Mouse (Mus musculus): ENCODE data around the gene Eif1.
"Not testable (repeated sequence)": the region's sequence is repeated elsewhere in the genome, so short reads cannot be mapped to it uniquely, and the experiment has no call there.

Eif1 gene

DNA sequence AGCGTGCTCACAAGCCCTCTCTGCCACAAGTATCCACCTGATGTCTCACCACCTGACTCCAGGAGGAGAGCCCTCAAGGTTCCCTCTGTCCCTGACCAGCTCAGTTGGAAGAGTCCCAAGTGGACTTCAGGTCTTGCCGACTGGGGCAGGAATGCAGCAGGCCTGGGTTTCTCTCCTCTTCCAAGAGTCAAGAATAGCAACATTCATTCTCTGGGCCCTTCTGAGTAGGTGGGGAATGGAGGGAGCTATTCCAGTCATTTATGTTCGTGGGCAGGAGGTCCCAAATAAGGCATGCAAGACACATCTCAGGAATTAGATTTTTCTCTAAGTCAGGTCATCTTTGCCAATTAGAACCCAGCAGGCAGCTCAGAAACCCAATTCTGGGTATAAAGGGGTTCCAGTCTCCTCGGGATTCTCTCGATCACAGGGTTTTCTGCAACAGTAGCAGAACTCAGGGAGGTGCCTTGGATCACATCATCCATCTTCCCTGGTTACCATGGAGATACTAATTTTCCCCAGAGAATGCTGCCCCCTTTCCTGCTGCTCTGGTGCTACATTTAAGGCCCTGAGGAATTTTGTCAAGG is 7.5 kb upstream of the Eif1 start:
- DNase-seq (ENCODE audit: low read depth, low spot score), result no peak

DNA sequence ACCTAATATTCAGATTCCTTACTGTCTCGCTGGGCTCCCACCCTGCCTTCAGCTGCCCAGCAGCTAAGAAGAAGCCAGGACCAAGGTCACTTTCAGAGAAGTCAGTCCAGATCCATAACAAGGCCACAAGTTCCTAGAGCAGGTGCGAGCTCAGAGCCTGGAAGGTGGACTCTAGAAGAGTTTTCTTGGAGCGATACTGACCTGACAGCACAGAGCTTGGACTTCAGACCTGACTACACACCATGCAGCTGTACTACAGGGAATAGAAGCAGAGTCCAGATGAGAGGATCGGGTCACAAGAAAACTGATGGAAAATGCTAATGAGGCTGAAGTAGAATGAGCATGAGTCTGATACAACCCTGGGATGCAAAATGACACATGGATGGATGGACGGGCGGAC is 6.3 kb upstream of the Eif1 start:
- no peak for DNase-seq (ENCODE audit: low read depth, low spot score)

DNA sequence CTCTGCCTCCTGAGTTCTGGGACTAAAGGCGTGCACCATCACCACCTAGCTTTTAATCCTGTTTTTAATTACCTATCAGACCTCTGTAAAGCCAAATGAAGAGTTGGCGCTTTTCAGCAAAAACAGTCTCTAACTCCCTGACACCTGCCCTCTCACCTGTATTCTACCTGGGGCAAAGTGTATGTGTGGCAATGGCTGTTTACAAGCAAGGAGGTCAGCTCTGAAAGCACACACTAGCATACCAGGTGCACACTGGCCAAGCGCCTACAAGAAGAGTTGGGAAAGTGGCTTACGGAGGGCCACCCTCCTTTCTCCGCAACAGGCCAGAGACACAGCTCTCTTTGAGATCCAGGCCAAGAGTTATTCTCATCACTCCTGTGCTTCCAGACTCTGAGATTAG is 4.2 kb upstream of the Eif1 start:
- DNase-seq (ENCODE audit: low read depth, low spot score), result no peak

DNA sequence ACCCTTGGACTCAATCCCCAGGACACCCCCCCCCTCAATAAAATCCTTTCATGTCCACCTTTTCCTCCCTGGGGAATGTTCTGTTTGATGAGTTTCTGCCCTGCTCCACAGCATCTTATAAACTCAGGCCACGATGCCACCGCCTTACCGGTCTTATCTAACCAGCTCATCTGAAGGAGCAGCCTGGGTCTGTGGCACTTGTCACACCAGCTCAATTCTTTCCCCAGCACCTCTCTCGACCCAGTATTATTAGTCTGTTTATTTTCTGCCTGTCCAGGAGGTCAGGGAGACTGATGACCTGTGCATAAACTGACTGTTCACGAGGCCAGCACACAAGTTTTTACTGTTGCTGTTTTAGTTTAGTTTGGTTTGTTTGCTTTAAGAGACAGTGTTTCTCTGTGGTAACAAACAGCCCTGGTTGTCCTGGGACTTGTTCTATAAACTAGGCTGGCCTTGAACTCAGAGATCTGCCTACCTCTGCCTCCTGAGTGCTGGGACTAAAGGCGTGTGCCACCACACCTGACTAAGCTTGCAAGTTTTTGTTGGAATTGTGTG is 1.8 kb upstream of the Eif1 start:
- no peak for DNase-seq (ENCODE audit: low read depth, low spot score)

DNA sequence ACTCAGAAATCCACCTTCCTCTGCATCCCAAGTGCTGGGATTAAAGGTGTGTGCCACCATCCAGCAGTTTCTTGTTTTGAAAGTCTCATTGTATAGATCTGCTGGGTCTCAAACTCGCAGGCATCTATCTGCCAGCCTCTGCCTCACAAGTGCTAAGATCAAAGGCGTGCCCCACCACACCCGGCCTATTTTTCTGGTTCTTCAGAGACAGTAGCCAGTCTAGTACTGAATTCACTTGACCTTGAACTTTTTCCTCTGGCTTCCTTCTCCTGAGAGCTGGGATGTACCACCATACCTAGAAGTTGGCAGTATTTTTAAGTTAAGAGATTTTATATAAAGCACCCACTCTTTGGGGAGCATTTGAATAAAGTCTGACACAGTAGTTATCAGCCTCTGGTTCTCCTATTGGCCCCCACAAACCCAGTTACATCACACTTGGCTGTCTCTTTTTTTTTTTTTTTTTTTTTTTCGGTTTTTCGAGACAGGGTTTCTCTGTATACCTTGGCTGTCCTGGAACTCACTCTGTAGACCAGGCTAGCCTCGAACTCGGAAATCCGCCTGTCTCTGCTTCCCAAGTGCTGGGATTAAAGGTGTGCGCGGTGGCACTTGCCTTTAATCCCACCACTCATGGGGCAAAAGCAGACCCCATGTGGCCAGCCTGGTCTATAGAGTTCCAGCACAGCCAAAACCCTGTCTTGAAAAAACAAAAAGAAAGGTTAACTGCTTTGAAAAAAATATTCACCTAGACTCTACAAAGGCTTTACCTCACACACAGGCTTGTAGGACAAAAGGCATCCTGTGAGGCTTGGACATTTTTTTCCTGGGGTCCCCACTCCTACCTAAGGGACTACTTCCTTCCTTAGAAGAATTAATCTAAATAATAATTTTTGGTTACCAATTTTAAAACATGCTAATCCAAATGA is 895 bp upstream of the Eif1 start:
- no peak for DNase-seq (ENCODE audit: low read depth, low spot score)

DNA sequence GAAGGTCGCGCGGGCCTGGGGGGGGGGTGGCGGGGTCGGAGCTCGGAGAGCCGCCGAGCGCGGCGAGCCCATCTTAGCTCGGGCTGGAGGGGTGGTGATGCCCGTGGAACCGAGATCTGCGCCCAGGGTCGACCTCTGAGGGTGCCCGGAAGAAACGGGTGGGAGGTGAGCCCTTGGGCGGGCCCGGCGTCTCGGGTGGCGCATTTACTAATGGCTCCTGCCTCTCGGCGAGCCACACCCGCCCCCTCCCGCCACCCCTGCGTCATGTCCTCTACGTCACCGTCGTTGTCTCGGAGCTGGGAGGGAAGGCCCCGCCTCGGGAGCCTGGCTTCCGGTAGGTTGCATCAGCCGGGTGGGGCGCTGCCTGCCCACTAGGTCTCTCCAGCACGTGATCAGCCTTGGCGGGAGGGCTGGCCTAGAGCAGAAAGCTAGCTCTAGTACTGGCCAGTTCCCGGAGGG is 516 bp downstream of the Eif1 start:
- DNase-seq (ENCODE audit: low read depth, low spot score), result peak; percentile 96

DNA sequence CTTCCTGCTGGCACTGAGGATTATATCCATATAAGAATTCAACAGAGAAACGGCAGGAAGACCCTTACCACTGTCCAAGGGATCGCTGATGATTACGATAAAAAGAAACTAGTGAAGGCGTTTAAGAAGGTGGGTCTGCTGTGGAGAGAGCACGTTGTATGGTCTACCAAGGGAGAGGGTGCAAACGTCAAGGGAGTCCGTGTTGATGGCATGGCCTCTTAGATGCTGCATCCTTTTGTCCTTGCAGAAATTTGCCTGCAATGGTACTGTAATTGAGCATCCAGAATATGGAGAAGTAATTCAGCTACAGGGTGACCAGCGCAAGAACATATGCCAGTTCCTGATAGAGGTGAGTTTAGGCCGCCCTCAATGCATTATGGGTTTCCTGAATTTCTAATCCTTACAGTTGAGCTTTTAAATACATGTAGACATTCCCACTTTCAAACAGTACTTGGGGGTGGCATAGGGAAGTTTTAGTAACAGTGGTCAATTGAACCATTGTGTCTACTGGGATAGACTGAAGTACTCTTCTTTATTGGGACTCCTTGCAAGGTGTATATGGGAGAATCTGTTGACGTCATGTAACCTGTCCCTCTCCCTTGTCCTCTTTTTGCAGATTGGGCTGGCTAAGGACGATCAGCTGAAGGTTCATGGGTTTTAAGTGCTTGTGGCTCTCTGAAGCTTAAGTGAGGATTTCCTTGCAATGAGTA is 1.2 kb downstream of the Eif1 start:
- not testable (repeated sequence) for DNase-seq (ENCODE audit: low read depth, low spot score)

DNA sequence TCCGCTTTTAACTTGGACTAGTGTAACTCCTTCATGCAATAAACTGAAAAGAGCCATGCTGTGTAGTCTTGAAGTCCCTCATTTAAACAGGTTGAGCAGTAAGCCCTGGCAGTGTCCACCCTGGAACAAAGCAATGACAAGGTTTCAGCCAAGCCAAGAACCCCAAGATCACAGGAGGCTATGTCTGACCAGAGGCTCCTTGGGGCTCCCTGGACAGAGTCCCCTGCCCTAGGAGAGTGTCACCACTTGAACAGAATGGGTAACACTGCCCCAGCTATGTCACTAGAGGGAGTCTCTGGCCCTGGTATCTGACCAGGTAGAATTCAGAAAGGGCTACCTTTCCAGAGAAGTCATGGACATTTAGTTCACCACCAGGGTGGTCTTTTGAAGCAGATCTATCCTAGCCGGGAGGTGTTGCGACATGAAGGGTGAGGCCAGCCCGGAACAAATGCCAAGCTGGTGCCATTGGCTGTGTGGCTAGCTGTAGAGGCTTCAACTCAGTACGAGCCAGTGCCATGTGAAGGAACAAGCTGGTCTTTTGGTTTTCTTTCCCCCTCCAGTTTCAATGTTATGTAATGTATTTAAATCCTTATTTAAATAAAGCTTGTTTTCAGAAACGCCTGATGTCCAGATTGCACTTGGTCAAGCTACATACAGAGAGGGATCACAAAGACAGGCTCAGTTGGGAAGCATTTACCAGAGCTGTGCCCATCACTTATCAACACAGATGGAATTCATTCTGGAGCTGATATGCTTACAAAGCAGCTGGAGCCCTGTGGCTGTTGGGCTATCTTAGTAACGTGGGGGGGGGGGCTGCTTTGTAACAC is 2.0 kb downstream of the Eif1 start:
- DNase-seq (ENCODE audit: low read depth, low spot score), result not testable (repeated sequence)

DNA sequence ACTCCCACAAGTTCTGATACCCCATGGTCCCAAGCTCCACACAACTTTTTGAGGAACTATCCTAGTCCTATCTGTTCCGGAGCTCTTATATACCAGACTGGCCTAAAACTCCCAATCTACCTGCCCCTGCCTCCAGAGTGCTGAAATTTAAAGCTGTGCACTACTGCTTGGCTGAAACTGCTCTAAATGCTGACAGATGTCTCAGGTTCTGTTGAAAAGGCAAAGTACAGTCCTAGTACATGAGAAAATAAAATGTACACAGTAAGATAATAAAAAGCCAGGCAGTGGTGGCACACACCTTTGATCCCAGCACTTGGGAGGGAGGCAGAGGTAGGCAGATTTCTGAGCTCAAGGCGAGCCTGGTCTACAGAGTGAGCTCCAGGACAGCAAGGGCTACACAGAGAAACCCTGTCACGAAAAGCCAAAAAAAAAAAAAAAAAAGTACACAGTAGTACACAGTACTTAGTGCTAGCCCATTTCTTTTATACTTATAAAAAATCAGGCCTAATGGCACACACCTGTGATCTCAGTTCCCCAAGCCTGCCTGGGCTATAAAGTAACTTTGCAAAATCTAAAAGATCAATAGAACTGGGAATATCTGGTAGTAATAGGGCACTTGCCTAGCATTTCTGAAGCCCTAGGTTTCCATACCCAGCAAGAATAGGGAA is 3.0 kb downstream of the Eif1 start:
- no peak for DNase-seq (ENCODE audit: low read depth, low spot score)

DNA sequence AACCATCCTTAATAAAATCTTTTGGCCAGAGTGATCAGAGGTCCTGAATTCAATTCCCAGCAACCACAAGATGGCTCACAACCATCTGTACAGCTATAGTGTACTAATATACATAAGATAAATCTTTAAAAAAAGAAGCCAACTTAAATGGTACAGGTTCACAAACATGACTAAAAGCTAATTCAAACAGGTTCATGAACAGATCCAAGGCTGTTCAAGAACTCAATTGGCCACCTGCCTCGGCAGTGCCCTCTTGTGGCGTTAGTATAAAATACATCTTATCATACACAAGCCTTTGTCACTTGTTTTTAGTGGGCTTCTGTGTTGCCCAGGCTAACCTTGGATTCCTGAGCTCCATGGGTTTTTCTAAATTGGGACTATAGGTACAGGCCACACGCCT is 3.9 kb downstream of the Eif1 start:
- DNase-seq (ENCODE audit: low read depth, low spot score), result peak; percentile 81

DNA sequence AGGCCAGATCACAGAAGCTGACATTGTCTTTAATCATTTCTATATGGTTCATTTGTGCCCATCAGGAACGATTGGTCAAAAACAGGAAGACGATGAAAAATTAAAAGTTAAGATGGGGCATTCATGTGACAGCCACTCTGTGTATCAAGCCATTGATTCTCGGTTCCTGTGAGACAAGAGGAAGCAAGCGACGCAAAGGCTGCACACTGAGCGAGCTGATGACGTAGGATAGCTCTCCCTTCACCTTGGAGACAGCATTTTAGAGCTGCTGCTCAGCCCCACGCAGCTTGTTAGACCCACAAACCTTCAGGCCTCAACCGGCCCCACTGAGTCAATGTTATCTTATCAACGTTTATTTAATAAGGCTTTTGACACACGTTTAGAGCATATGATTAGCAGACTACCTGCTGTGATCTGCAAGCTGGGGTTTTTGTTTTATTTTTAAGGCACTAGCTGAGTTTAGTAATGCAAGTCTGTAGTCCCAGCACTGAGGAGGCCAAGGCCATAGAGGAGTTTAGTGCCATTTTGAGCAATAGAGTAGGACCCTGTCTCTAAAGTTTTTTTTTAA is 5.5 kb downstream of the Eif1 start:
- DNase-seq (ENCODE audit: low read depth, low spot score), result no peak

DNA sequence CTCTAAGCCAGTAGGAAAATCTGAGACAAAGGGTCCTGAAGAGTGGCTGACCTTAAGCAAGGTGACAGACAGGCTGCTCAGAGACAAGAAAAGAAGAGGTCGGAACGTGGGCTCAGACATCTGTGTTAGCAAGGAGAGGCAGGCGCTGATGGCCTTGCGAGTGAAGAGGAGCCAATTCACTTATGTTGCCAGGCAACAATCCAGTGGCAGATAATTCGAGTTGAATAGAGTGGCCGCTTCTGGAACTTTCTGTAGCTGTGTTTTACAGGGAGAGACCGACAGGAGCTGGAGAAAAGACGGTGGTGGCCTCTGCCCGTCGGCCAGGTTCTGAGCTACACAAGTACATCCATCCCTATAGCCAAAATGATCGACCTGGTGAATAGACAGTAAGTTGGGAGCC is 7.6 kb downstream of the Eif1 start:
- DNase-seq (ENCODE audit: low read depth, low spot score), result no peak

DNA sequence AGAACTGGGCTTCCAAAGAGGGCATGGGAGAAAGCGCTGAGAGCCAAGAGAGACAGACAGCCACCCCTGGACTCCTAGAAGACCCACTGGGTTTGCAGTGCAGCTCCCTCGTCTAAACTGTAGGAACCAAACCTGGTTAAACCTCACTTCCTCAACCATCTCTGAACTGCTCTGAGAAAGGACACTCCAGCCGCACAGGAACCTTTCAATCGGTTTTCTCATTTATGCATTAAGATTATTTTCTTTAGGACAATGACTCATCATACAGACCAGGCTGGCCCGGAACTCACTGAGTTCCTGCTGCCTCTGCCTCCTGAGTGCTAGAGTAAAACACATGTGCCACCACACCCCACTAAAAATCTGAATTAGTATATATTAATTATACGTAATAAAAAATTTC is 8.1 kb downstream of the Eif1 start:
- no peak for DNase-seq (ENCODE audit: low read depth, low spot score)

DNA sequence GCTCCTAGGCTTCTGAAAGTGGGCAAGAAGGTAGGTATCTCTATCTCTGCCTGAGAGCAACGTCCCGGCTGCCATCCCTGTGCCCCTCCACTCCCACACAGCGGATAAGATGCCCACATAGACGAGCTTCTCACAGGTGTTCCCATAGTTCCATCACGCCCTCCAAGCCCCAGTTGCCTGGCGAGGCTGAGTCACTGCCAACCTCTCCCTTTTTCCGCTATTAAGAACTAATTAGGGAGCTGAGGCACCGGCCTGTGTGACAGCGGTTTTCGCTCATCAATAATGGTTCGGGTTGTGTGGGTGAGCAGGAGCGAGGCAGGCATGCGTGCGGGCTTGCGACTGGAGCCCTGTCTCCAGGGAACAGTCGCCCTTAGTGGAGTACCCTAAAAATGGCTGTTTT is 10.6 kb downstream of the Eif1 start:
- no peak for DNase-seq (ENCODE audit: low read depth, low spot score)

DNA sequence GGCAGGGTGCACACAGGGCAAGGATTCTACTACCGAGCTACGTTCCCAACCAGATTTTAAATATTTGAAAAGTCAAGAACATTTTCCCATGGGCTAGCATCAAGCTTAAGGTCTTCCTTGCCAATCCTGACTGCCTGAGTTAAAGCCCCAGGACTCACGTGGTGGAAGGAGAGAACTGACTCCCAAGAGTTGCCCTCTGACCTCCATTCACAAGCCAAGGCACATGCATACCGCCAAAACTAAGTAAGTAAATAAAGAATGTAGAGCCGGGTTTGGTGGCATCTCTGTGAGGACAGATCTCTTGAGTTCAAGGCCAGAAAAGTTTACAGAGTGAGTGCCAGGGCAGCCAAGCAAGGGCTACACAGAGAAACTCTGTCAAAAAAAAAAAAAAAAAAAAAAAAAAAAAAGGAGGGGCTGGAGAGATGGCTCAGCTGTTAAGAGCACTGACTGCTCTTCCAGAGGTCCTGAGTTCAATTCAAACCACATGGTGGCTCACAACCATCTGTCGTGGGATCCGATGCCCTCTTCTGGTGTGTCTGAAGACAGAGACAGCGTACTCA is 11.2 kb downstream of the Eif1 start:
- not testable (repeated sequence) for DNase-seq (ENCODE audit: low read depth, low spot score)

DNA sequence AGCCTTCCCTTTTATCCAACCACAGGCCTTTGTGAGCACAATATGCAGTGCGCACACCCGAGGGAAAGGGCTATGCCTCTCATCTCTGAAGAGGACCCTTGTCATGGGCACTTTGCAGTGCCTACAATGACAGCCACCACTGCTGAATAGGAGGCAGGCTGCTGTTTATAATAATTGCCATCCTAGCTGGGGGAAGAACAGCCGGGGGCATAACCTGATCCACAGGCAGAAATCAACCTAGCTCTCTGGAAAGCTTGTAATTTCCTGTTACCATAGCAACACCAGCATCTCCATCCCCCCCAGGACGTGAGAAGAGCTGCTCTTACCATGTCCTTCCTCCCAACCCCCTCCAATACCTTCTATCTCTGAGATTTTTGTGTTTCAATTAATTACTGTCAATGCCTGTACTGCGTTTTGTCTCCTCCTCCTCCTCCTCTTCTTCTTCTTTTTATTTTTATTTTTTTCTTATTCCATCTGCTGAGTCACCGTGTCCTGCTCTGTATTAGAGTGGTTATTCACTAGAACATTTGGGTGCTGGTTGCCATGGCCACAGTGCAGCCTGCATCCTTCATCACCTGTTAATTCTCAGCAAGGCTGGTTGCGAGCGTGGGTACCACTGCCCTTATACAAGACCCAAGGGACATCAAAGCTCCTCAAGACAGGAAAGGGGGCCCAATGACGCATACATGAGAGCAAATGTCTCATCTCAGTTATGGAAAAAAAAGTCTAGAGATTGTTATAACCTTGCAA is 13.3 kb downstream of the Eif1 start:
- DNase-seq (ENCODE audit: low read depth, low spot score), result no peak

DNA sequence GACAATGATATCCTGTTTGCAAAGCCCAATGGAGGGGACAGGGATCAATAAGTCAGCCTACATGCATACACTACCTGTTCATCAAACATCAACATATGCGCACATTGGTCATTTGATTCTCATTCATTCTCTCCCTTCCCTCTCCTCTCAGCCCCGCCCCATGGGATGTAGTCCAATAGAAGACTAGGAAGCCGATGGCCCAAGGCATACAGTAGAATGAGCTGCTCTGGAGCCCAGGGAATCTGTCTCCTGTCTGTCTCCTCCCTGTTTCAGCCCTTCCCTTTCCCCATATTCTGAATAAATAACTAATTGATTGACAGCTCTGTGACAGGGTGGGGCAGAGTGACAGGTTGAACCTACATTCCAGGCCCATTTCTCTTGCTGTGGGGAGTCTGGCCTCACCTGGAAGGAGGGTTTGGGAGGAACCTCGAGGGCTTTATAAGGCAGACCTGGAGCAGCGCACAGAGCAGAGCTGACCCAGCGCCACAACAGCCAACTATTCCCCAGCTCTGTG is 14.3 kb downstream of the Eif1 start, which contains the start of gene Gast:
Gast (plus strand) TSS at position 464 of the 514 bp plus-strand sequence.
- DNase-seq (ENCODE audit: low read depth, low spot score), result no peak

DNA sequence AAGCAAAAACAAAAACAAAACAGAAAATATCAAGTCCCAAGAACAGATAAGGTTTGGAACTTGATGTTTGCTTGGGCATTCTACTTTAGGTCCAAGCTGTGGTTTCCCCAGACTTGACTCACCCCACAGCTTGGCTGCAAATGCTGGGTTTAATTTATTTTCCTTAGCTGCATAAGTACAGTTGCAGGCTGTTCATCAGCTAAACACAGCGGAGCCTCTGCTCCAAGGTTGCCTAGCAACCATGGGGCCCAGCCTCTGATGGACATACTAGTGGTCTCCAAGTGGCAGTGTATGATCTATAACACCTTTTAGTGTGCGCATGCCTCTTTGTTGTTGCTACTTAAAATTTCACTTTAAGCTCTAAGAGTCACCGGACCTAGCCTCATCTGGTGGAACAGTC is 16.0 kb downstream of the Eif1 start:
- no peak for DNase-seq (ENCODE audit: low read depth, low spot score)

DNA sequence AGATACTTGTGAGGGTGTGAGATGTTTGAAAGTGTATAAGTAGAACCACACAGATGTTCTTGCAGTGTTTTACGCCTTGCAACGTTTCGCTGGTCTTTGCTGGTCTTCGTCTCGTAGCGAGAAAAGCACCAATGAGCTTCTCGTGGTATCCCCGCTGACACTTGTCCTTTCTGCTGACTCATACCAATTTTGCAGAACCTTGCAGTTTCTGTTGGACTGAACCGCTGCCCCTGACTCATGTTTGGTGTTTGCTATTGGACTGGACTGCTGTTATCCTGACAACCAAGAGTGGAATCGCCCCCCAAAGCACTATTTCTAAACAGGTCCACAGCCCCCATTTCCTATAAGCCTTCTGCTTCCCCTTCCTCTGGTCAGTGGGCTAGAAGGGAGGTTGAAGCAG is 24.6 kb downstream of the Eif1 start:
- DNase-seq (ENCODE audit: low read depth, low spot score), result no peak

Measured in forelimb bud, embryonic 11.5 days (tissue).